Mouse (Mus musculus) 416B (cell line): ENCODE data around the gene Tomm6.
"Not testable (repeated sequence)": the region's sequence is repeated elsewhere in the genome, so short reads cannot be mapped to it uniquely, and the experiment has no call there.

Experiments
- DNase-seq: peaks from one replicate; pipeline ENCODE4 v3.0.0; 2011; ENCODE audit warnings: low read depth

The Tomm6 gene

GRCm38 (mm10) chr17:47694503-47695336, 6.5 kb upstream of the Tomm6 start, which contains the start of gene Prickle4:
TSS of gene Prickle4 (minus strand) at chr17:47694736.
- peak; percentile 97 for DNase-seq

GRCm38 (mm10) chr17:47694442-47694502, 6.1 kb upstream of the Tomm6 start, which contains the start of gene Gm21981:
TSS of gene Gm21981 (minus strand) at chr17:47694455.
- DNase-seq = no peak

GRCm38 (mm10) chr17:47693671-47694441, 5.7 kb upstream of the Tomm6 start:
- DNase-seq = peak; percentile 10

GRCm38 (mm10) chr17:47691650-47692049, 3.5 kb upstream of the Tomm6 start:
- no peak for DNase-seq

GRCm38 (mm10) chr17:47689894-47690293, 1.7 kb upstream of the Tomm6 start:
- no peak for DNase-seq

- DNase-seq = peak; percentile 57
Measured at GRCm38 (mm10) chr17:47688608-47689575, 706 bp upstream of the Tomm6 start, which contains the start of gene Frs3. TSS of gene Frs3 (plus strand) at chr17:47689030.

GRCm38 (mm10) chr17:47687409-47688343, 510 bp downstream of the Tomm6 start:
- DNase-seq = peak; percentile 99

GRCm38 (mm10) chr17:47682836-47683235, 5.3 kb downstream of the Tomm6 start:
- DNase-seq = no peak

- DNase-seq = no peak
Measured at GRCm38 (mm10) chr17:47678702-47679101, 9.5 kb downstream of the Tomm6 start.

GRCm38 (mm10) chr17:47678238-47678637, 9.9 kb downstream of the Tomm6 start:
- DNase-seq = no peak

- peak; percentile 68 for DNase-seq
Measured at GRCm38 (mm10) chr17:47676581-47676980, 11.6 kb downstream of the Tomm6 start.

GRCm38 (mm10) chr17:47672311-47673111, 15.7 kb downstream of the Tomm6 start:
- DNase-seq = no peak

GRCm38 (mm10) chr17:47671988-47672310, 16.2 kb downstream of the Tomm6 start:
- DNase-seq = no peak

GRCm38 (mm10) chr17:47669166-47669565, 19.0 kb downstream of the Tomm6 start:
- DNase-seq = no peak

- no peak for DNase-seq
Measured at GRCm38 (mm10) chr17:47664474-47664873, 23.7 kb downstream of the Tomm6 start.

GRCm38 (mm10) chr17:47663009-47663713, 25.0 kb downstream of the Tomm6 start:
- DNase-seq = no peak

- DNase-seq = peak; percentile 28
Measured at GRCm38 (mm10) chr17:47658741-47659243, 29.4 kb downstream of the Tomm6 start.

- no peak for DNase-seq
Measured at GRCm38 (mm10) chr17:47657901-47658300, 30.3 kb downstream of the Tomm6 start.

GRCm38 (mm10) chr17:47655697-47656096, 32.5 kb downstream of the Tomm6 start:
- no peak for DNase-seq

GRCm38 (mm10) chr17:47654346-47654745, 33.8 kb downstream of the Tomm6 start:
- DNase-seq = not testable (repeated sequence)
